Mouse (Mus musculus): ENCODE results near the gene E2f6.

Gene E2f6

GRCm38 (mm10) chr12:16800259-16800958 is 10.4 kb upstream of the E2f6 start, which contains the start of gene Greb1:
TSS of gene Greb1 (minus strand) at chr12:16800886.
- DNase-seq (ENCODE audit: low spot score): no peak

- no peak for DNase-seq (ENCODE audit: low spot score)
Observed at GRCm38 (mm10) chr12:16800959-16801315, 9.8 kb upstream of the E2f6 start.

- no peak for DNase-seq (ENCODE audit: low spot score)
Observed at GRCm38 (mm10) chr12:16803237-16803955, 7.4 kb upstream of the E2f6 start.

GRCm38 (mm10) chr12:16803956-16804430 is 6.8 kb upstream of the E2f6 start:
- DNase-seq (ENCODE audit: low spot score): no peak

- peak; percentile 86 for DNase-seq (ENCODE audit: low spot score)
Observed at GRCm38 (mm10) chr12:16805511-16805910, 5.3 kb upstream of the E2f6 start.

GRCm38 (mm10) chr12:16808045-16808444 is 2.7 kb upstream of the E2f6 start:
- no peak for DNase-seq (ENCODE audit: low spot score)

- DNase-seq (ENCODE audit: low spot score): no peak
Observed at GRCm38 (mm10) chr12:16811477-16811876, 714 bp downstream of the E2f6 start.

GRCm38 (mm10) chr12:16817147-16817546 is 6.4 kb downstream of the E2f6 start:
- no peak for DNase-seq (ENCODE audit: low spot score)

GRCm38 (mm10) chr12:16818513-16818912 is 7.8 kb downstream of the E2f6 start:
- DNase-seq (ENCODE audit: low spot score): no peak

GRCm38 (mm10) chr12:16820761-16821160 is 10.0 kb downstream of the E2f6 start:
- DNase-seq (ENCODE audit: low spot score): no peak

GRCm38 (mm10) chr12:16822181-16822734 is 11.5 kb downstream of the E2f6 start:
- DNase-seq (ENCODE audit: low spot score): no peak

- DNase-seq (ENCODE audit: low spot score): no peak
Observed at GRCm38 (mm10) chr12:16823701-16824100, 12.9 kb downstream of the E2f6 start.

- DNase-seq (ENCODE audit: low spot score): no peak
Observed at GRCm38 (mm10) chr12:16828505-16828904, 17.7 kb downstream of the E2f6 start.

- DNase-seq (ENCODE audit: low spot score): no peak
Observed at GRCm38 (mm10) chr12:16829785-16830184, 19.0 kb downstream of the E2f6 start.

- DNase-seq (ENCODE audit: low spot score): no peak
Observed at GRCm38 (mm10) chr12:16831071-16831470, 20.3 kb downstream of the E2f6 start.

GRCm38 (mm10) chr12:16834701-16835100 is 23.9 kb downstream of the E2f6 start:
- no peak for DNase-seq (ENCODE audit: low spot score)

- DNase-seq (ENCODE audit: low spot score): peak; percentile 68
Observed at GRCm38 (mm10) chr12:16836188-16836587, 25.4 kb downstream of the E2f6 start.

- DNase-seq (ENCODE audit: low spot score): no peak
Observed at GRCm38 (mm10) chr12:16837766-16838165, 27.0 kb downstream of the E2f6 start.

GRCm38 (mm10) chr12:16840842-16841782 is 30.3 kb downstream of the E2f6 start:
- no peak for DNase-seq (ENCODE audit: low spot score)

- DNase-seq (ENCODE audit: low spot score): no peak
Observed at GRCm38 (mm10) chr12:16844623-16845592, 34.1 kb downstream of the E2f6 start.
